Mouse (Mus musculus) lung, adult 18-20 months (tissue): Measurements from ENCODE around the gene Anks3.
A peak's percentile ranks its signal among the peaks of the same experiment; 100 is the strongest.

ENCODE experiments used
- DNase-seq, 2 experiments: peaks; one replicate each; pipeline ENCODE4 v3.0.0; 2022; ENCODE audit warnings: mixed read lengths in 2 of 2

Gene Anks3

GRCm38 (mm10) chr16:4923996-4924395 is 40.0 kb downstream of the Anks3 start:
- no peak for DNase-seq

- no peak for DNase-seq
These were observed 41.5 kb downstream of the Anks3 start for GRCm38 (mm10) chr16:4922481-4922880.

- peak in 1 of 2 experiments; percentile 32 for DNase-seq
These were observed 43.4 kb downstream of the Anks3 start for GRCm38 (mm10) chr16:4920556-4920955.

DNA sequence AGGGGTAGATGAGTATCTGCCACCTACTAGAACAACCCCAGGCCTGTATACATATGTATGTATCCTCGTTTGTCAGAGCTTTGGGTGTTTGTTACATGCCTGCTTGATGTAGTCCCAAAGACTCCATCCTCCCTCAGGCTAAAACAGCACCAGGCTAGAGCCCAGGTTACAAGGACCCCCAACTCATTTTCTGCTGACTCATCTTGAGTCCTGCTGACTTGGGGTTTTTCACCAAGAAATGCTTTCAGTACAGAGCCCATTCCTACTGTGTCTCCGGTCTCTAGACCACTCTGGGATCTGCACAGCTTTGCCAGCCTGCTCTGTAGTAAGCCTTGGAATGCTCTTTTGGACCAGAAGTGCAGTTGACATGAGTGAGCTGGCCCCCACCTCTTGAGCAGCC is 47.4 kb downstream of the Anks3 start:
- no peak for DNase-seq

DNA sequence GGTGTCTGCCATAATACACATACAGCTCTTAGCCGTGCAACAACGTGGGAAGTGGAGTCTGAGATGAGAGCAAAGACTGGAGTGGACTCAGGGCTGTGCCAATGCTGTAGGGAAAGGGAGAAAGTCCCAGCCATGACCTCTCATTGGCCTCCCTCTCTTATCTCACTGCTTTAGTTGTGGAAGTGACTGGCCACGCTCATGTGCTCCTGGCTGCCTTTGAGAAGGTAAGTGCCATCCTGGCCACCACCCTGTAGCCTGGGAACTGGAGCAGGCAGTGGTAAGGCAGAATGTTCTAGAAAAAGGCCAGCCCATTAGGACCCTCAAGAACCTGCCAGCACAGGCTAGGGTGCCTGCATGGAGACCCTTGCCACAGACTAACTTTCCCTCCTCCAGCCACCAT is 48.1 kb downstream of the Anks3 start:
- no peak for DNase-seq

- DNase-seq: peak; percentile 90 to 93
These were observed 49.9 kb downstream of the Anks3 start for GRCm38 (mm10) chr16:4913783-4914735.

DNA sequence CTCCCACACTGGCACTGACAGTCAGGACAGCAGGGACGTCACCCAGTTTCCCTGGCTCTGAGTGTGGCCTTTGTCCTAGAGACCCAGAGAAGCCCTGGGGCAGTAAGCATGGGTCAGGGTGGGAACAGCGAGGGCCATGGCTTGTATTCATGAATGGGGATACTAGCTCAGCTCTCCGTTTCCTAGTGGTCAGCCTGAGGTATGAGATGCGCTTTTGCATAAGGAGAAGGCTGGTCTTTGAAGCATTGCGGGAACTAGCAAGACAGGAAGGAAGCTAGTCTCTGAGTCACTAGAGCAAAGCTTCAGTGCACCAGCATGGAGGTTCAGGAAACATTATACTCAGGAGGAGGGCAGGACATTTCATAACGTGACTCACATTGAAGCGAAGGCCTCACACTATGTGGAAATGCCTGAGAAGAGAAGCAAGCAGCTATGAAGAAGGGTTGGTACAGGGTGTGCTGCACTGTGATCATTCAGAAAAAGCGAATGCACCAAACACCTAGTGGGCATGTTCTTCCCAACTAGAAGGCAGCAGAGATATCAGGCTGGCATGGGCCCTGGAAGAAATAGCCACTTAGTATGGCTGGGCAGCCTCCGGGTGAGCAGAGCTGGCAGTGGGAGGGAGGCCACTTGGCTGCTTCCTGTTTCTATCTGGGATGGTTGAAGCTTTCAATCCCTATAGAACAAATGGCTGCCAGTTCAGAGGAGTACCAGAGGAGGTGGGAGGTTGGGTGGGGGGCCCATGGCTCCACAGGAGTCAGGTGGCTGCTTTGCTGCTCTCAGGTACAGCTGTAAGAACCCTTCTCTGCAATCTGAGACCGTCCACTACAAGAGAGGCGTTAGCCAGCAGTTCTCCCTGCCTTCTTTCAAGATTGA is 50.9 kb downstream of the Anks3 start:
- peak in 1 of 2 experiments; percentile 30 for DNase-seq

DNA sequence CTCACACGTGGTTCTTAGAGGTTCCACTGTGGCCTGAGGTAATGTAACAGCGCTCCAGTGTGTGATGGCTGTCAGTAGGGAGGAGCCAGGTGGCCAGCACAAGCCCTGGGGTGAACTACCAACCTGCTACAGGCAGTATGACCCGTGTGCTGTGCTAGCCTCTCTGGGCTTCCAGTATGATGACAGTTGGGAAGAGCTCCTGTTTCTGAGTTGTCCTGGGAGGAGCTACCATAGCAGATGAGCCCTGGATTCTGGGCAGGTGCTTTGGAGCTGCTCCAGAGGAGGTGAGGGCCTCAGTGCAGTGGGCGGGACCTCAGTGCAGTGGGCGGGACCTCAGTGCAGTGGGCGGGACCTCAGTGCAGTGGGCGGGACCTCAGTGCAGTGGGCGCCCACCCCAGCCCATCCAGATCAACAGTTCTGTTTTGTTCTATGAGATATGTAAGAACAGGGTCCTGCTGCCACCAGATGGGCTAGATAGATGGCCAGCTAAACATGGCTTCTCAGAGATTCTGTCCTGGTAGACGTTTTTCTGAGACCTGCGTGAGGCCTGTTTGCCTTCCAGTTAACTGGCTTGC is 51.8 kb downstream of the Anks3 start:
- DNase-seq: no peak

DNA sequence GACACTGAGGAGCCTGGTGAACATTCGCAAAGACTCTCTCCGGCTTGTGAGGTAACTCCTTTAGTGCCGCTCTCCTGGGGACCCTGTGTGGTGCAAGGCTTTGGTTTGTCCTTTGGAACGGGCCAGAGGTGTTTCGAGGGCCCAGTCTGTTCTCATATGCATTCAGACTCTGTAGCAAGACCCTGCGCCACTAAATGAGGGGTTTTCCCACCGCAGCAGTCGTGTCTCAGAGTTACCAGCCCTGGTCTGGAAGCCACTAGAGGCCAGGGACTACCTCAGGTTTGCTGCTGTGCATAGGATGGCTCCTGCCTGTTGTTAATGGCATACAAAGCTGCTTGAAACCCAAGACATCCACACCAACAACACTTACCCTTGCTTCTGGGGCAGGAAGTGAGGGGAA is 53.2 kb downstream of the Anks3 start:
- no peak for DNase-seq

DNA sequence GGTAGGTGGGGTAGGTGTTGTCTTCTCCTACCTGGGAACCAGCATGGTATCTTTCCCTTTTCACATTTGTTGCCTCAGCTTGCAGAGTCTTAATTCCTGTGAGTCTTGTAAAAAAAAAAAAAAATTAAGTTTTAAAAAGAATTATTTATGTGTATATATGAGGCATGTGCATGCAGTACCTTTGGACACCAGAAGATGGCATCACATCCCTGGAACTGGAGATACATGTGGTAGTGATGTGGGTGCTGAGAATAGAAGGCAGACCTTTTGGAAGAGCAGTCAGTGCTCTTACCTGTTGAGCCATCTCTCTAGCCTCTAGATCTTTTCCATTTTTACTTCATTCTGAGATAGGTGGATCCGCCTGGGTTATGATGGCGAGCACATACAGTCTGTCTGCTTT is 54.3 kb downstream of the Anks3 start:
- no peak for DNase-seq

GRCm38 (mm10) chr16:4907972-4908371 is 56.0 kb downstream of the Anks3 start:
- DNase-seq: peak; percentile 35 to 44

DNA sequence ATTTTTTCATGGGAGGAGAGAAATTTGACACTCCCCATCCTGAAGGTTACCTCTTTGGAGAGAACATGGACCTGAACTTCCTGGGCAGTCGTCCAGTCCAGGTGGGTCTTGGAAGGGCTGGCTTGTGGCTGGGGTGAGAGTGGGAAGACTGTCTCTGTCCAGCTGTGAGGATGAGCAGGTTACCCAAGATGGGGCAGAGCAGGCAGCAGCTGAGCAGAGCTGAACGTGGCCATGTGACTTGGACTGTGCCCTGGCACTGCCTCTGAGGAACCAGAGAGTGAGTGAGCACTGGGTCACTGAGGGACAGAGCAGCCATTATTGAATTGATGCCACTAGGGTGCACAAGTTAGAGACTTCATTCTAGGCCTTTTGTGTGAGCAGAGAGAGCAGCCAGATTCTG is 56.6 kb downstream of the Anks3 start:
- DNase-seq: no peak

- no peak for DNase-seq
These were observed 57.4 kb downstream of the Anks3 start for GRCm38 (mm10) chr16:4906559-4906958.

- DNase-seq: no peak
These were observed 58.4 kb downstream of the Anks3 start for GRCm38 (mm10) chr16:4905591-4905990.

- DNase-seq: no peak
These were observed 59.1 kb downstream of the Anks3 start for GRCm38 (mm10) chr16:4904878-4905277.

GRCm38 (mm10) chr16:4903491-4904102 is 60.4 kb downstream of the Anks3 start:
- DNase-seq: peak in 1 of 2 experiments; percentile 4

DNA sequence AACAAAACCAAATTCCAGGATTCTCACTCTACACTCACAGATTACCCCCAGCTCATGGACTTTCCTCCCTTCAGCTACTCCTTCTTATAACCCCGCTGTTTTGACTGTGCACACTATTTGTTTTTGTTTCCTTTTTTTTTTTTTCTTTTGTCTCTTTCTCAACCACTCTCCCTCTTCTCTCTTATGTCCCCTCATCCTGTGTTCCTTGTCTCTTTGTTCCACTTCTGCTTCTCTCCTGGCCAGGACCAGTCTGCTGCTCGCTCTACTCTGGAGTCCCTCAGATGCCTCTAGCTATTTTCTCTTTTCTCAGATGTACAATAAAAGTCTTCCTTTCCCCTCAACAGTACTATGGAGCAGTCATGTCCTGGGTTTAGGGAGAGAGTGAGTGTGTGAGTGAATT is 61.6 kb downstream of the Anks3 start:
- no peak for DNase-seq

DNA sequence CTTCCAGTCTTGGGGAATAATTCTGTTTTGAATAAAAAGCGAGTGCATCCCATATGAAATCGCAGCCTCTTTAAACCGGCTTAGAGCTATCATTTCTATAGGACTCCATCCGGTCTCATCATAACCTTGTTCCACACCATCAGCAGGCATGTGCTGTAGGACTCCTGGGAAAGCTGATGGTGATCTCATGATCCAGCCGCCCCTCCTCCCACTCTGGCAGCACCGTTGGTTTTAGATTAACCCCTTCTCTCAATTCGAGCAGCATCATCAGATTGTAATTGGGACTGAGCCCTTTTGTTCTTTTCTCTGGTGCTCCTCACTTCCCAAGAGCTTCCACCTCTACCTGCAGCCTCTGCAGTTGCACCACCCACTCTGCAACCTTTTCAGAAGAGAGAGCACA is 62.8 kb downstream of the Anks3 start:
- DNase-seq: no peak

DNA sequence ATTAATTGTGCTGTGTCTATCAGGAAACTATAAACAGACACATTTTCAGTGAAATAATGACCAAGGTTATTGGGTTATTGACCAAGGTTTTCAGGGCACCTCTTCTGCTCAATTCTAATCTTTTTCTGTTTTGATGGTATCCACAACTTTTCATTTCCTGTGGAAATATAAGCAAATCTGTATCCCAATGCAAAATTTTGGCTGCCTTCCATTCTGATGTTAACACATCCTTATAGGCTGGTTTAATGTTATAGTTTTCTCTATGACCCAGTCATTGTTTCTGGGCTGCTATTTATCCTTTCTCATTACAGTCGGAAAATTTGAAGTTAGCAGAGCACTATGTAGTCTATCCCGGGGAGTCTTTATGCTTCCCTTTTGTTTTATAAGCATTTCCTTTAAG is 64.3 kb downstream of the Anks3 start:
- DNase-seq: no peak

DNA sequence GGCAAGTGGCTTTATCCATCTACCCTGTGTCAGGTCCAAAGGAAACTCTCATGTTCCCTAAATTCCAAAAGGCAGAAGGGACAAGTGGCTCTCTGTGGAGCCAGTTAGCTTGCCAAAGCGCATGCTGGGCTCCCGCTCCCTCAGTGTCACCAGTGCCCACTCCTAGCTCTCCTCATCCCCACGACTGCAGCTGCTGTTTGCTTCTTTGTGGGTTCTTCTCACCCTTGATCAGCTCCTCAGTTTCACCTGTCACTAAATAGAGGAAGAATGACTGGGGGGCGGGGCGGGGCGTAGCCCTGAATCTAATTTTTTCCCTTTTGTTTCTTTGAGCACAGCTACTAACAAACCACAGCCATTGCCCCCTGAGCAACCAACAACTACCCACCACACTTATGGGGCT is 65.1 kb downstream of the Anks3 start:
- DNase-seq: no peak

DNA sequence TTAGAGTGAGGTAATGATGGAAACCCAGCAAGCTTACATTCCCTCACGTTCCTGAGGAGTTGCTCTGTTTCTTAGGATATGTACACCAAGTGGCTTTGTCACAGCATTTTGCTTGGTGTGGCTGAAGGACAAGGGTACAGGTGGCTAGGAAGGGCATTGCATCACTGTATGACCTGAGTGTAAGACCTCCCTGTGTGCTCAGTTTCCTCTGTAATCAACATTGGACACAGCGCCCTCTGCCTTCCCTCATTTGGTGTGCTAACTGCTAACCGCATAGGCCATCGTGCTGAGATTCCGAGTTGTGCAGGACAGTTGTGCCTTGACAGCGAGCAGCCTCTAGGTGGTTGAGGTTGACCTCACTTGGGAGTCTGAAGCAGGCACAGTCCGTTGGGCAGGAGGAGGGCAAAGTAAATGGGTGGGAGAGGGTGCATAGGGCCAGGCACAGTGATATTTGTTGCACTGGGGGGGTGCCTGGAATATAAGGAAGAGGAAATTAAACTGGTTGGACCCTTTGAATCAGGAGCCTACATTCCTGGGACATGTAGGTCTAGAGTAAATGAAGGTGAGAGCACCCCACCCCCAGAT is 66.8 kb downstream of the Anks3 start:
- no peak for DNase-seq

DNA sequence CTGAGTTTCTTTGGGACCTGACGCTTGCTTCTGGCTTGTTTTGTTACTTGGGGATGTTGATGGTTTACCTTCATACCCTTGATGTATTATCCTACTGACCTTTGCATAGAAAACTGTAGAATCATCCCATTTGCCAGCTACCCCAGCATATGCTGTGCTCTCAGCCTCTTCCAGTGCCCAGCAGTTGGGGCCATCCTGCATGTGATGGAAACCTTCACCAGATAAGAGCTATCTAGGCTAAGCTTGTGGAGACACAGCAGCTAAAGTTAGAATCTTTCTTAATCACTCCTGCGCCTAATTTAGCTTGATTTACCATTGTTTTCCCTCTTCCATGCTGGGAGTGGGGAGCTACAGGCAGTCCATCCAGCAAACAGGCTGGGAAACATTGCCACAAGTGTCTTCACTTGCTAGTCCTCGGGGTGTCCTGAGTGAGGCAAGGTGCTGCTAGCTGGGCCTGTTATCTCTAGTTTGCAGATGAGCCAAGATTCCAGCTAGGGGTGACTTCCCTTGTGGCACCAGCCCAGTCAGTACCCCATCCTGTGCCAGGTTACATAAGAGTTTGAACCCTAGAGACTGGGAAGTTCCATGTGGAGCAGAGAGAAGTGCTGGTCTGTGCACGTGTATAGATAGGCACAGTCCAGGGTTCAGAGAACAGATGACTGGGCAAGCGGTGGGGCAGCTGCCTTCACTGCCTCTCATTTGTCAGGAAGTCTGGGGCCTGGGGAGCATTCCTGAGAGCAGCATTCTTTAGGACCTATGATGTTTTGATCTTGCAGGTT is 67.6 kb downstream of the Anks3 start:
- DNase-seq: no peak
